Mouse (Mus musculus) cerebellum, adult 9-10 months (tissue): ENCODE measurements around the gene Lama5.

Experiments used
- DNase-seq: peaks from one replicate; pipeline ENCODE4 v3.0.0; 2022

The Lama5 gene

GRCm38 (mm10) chr2:180133231-180133630 is 92.4 kb downstream of the Lama5 start:
- no peak for DNase-seq

- no peak for DNase-seq
Observed at GRCm38 (mm10) chr2:180127675-180128074, 98.0 kb downstream of the Lama5 start.
